Mouse (Mus musculus) hindbrain, embryonic 12.5 days (tissue): ENCODE measurements around the gene Gm5901. TPM values are rescaled to one million over a fixed set of nuclear protein-coding genes. Genes with fewer than 3 reads are reported as not detected.
A peak's percentile ranks its signal among the peaks of the same experiment; 100 is the strongest.
"Not testable (repeated sequence)": the region's sequence is repeated elsewhere in the genome, so short reads cannot be mapped to it uniquely, and the experiment has no call there.

Experiments used
- ATAC-seq: fragments of 200-750 bp; cut with Nextera tagmentation; 2 replicates; pipeline ENCODE4 v1.8.0; 2017; ENCODE audit warnings: moderate TSS enrichment; ENCODE audit not compliant: low FRiP score
- H3K27ac ChIP-seq: fragments of 300-500 bp; sonication (generic); 2 replicates; pipeline ENCODE4 v1.5.1; 2016; ENCODE audit warnings: mild to moderate bottlenecking
- H3K27me3 ChIP-seq: fragments of 300-500 bp; sonication (generic); 2 replicates; pipeline ENCODE4 v1.6.1; 2016; ENCODE audit warnings: mild to moderate bottlenecking
- H3K36me3 ChIP-seq: fragments of 300-500 bp; sonication (generic); 2 replicates; pipeline ENCODE4 v1.6.1; 2016; ENCODE audit warnings: mild to moderate bottlenecking
- H3K4me1 ChIP-seq: fragments of 300-500 bp; sonication (generic); 2 replicates; pipeline ENCODE4 v1.6.1; 2016
- H3K4me2 ChIP-seq: fragments of 300-500 bp; sonication (generic); replicated peaks from 2 replicates; pipeline ENCODE4 v1.6.1; 2016; ENCODE audit warnings: mild to moderate bottlenecking
- H3K4me3 ChIP-seq: fragments of 300-500 bp; sonication (generic); 2 replicates; pipeline ENCODE4 v1.5.1; 2016; ENCODE audit warnings: mild to moderate bottlenecking
- H3K9ac ChIP-seq: fragments of 300-500 bp; sonication (generic); 2 replicates; pipeline ENCODE4 v1.6.1; 2016; ENCODE audit warnings: mild to moderate bottlenecking, moderate library complexity
- H3K9me3 ChIP-seq: fragments of 300-500 bp; sonication (generic); replicated peaks from 2 replicates; pipeline ENCODE4 v1.6.1; 2016; ENCODE audit warnings: mild to moderate bottlenecking
- WGBS: fragments of 180-500 bp; shearing (Covaris S2); methylation state at CpG from one replicate; pipeline ENCODE4 v1.1.7; 2016; 5-methylcytosine and 5-hydroxymethylcytosine counted together
- polyA plus RNA-seq: library from polyadenylated mRNA; unstranded; fragments of >200 nt; fragmentation: Nextera tagmentation; extraction: Ambion mirVana; gene quantifications from 2 replicates; pipeline ENCODE4 v1.2.1, GENCODE M21; 2016

Gene Gm5901
- polyA plus RNA-seq, 1 experiment from 2014 or later, result not detected

- not testable (repeated sequence) for H3K4me1 ChIP-seq, H3K27ac ChIP-seq, H3K4me2 ChIP-seq, H3K9ac ChIP-seq, H3K36me3 ChIP-seq, H3K9me3 ChIP-seq, H3K27me3 ChIP-seq, H3K4me3 ChIP-seq
- ATAC-seq, result peak; percentile 42; the same call in 1 of the 2 replicates
- 57% methylated on average over 8 of the region's 8 CpGs for WGBS
These were observed 37.2 kb downstream of the Gm5901 start for GRCm38 (mm10) chr7:105411874-105412632.

- Histone ChIP-seq H3K4me1 (no peaks in the 10 kb centered on the region), H3K27ac (no peak overlapping the region), H3K9me3 (no peaks in the 10 kb centered on the region), H3K4me2 (no peak overlapping the region), H3K4me3 (no peak overlapping the region), H3K9ac (no peak overlapping the region), H3K27me3 (no peaks in the 10 kb centered on the region), H3K36me3 (no peaks in the 10 kb centered on the region)
- no peak for ATAC-seq
- WGBS, result 61% methylated on average over 6 of the region's 6 CpGs
These were observed 39.5 kb downstream of the Gm5901 start for GRCm38 (mm10) chr7:105414385-105414784.

DNA sequence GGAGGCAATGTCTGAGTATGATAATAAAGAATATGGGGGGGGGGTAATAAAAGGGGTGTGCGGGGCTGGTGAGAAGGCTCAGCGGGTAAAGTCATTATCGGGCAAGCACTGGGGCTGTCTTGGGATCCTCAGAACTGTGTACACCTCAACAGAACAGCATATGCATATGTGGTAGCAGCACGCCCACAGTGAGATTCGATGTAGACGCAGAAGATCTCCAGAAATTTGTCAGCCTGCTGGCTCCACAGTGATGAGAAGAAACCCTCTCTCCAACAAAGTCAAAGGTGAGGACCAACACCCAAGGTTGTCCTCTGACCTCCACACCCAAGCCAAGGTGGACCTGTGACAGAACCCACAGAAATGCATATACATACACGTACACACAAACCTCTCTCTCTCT is 41.7 kb downstream of the Gm5901 start:
- Histone ChIP-seq H3K4me1 (no peaks in the 10 kb centered on the region), H3K9me3 (no peaks in the 10 kb centered on the region), H3K4me2 (no peak overlapping the region), H3K27me3 (no peaks in the 10 kb centered on the region), H3K36me3 (no peaks in the 10 kb centered on the region), H3K4me3 (no peak overlapping the region), H3K27ac (no peak overlapping the region), H3K9ac (no peak overlapping the region)
- 88% methylated on average over 7 of the region's 7 CpGs for WGBS
- ATAC-seq, result no peak

GRCm38 (mm10) chr7:105418106-105418505 is 43.3 kb downstream of the Gm5901 start:
- WGBS, result 77% methylated on average over 5 of the region's 5 CpGs
- no peaks in the 10 kb centered on the region for H3K9me3 ChIP-seq
- H3K9ac ChIP-seq, result no peak overlapping the region

GRCm38 (mm10) chr7:105420903-105421302 is 46.1 kb downstream of the Gm5901 start:
- Histone ChIP-seq H3K27ac (no peak overlapping the region), H3K9me3 (no peaks in the 10 kb centered on the region), H3K27me3 (peaks cover 23% of the 10 kb centered on the region), H3K4me3 (no peak overlapping the region), H3K36me3 (no peaks in the 10 kb centered on the region), H3K4me2 (no peak overlapping the region), H3K9ac (no peak overlapping the region), H3K4me1 (peaks cover 8% of the 10 kb centered on the region; the same call in 1 of the 2 replicates)
- ATAC-seq, result no peak
- 66% methylated on average over 2 of the region's 2 CpGs for WGBS

More at GRCm38 (mm10) chr7:105418106-105418505, 43.3 kb downstream of the Gm5901 start:
- no peak for ATAC-seq
- H3K4me2 ChIP-seq, result no peak overlapping the region
- H3K27me3 ChIP-seq, result no peaks in the 10 kb centered on the region
- no peak overlapping the region for H3K27ac ChIP-seq
- no peaks in the 10 kb centered on the region for H3K36me3 ChIP-seq
- H3K4me1 ChIP-seq, result no peaks in the 10 kb centered on the region
- no peak overlapping the region for H3K4me3 ChIP-seq

GRCm38 (mm10) chr7:105424368-105424767 is 49.5 kb downstream of the Gm5901 start:
- peaks cover 37% of the 10 kb centered on the region for H3K27me3 ChIP-seq
- no peaks in the 10 kb centered on the region for H3K9me3 ChIP-seq
- peaks cover 8% of the 10 kb centered on the region; the same call in 1 of the 2 replicates for H3K4me1 ChIP-seq
- H3K4me3 ChIP-seq, result no peak overlapping the region
- 44% methylated on average over 5 of the region's 5 CpGs for WGBS
- H3K9ac ChIP-seq, result no peak overlapping the region
- peak; percentile 21; the same call in 1 of the 2 replicates for ATAC-seq
- no peak overlapping the region for H3K27ac ChIP-seq
- H3K36me3 ChIP-seq, result no peaks in the 10 kb centered on the region
- H3K4me2 ChIP-seq, result no peak overlapping the region

DNA sequence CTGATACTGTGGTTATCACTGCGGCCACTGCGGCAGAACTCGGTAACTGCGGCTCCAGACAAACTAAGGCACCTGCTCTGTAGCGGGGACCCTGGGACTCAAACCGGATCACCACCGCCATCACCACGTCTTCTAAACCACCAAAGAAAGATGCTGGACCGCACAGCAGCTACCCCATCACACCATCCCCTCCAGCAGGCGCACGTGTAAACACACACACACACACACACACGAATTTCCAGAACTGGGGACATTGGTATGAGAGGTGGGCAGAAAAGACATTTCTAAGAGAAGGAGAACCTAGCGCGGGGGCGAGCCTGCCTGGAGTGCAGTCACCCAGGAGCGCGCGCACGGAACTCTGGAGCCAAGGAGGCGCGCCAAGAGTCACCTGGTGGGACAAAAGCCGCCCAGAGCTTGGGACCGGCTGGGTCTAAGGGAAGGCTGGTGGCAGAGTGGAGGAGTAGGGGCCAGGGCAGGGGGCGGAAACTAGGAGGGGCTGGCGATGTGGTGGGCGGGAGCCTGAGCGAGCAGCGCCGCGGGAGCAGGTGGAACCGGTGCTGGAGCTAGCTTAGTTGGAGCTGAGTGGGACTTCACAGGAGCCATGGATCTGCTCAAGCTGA is 50.7 kb downstream of the Gm5901 start, which contains the start of gene Cckbr:
TSS of gene Cckbr (plus strand) at position 308 of the 620 bp plus-strand sequence.
- Histone ChIP-seq H3K27ac (no peak within 1 kb of the TSS), H3K9ac (peak within 1 kb of the TSS; percentile 39), H3K4me2 (peak within 1 kb of the TSS; percentile 91), H3K27me3 (peaks cover 37% of the 10 kb centered on the region), H3K9me3 (no peaks in the 10 kb centered on the region), H3K4me1 (peaks cover 8% of the 10 kb centered on the region; the same call in 1 of the 2 replicates), H3K36me3 (no peaks in the 10 kb centered on the region), H3K4me3 (peak within 1 kb of the TSS; percentile 48)
- WGBS, result 3% methylated on average over 31 of the region's 31 CpGs
- ATAC-seq, result peak; percentile 79

DNA sequence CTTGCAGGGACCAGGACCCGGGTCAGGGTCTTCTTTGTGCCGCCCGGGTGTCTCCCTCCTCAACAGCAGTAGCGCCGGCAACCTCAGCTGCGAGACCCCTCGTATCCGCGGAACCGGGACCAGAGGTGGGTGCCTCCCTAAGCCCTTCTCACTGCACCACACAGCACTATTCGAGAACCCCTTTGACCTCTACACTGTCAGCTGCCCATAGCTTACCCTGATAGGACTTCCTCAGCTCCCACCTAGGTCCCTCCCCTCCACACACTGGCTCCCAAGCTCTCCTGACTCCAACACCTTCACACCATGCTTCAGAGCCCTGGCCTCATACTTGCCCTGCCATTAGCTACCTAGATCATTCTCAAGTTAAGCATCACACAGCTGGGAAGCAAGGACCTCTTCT is 51.2 kb downstream of the Gm5901 start:
- Histone ChIP-seq H3K9ac (peak overlapping the region; percentile 39), H3K27me3 (peaks cover 37% of the 10 kb centered on the region), H3K9me3 (no peaks in the 10 kb centered on the region), H3K4me2 (peak overlapping the region; percentile 91), H3K27ac (no peak overlapping the region), H3K36me3 (no peaks in the 10 kb centered on the region), H3K4me3 (peak overlapping the region; percentile 48), H3K4me1 (peaks cover 8% of the 10 kb centered on the region; the same call in 1 of the 2 replicates)
- ATAC-seq, result no peak; the same call in none of the 2 replicates
- WGBS, result 5% methylated on average over 11 of the region's 11 CpGs

Other genes with a start within 250 kb of the Gm5901 start
- gene Olfr683, start 228.0 kb upstream of the Gm5901 start, polyA plus RNA-seq, result not detected in 2 replicates
- not detected in 2 replicates for gene Olfr684, start 211.4 kb upstream of the Gm5901 start, polyA plus RNA-seq
- not detected in 2 replicates for gene Olfr685, start 189.0 kb upstream of the Gm5901 start, polyA plus RNA-seq
- gene Olfr686, start 167.6 kb upstream of the Gm5901 start, polyA plus RNA-seq, result not detected in 2 replicates
- not detected in 2 replicates for gene Olfr688, start 86.9 kb upstream of the Gm5901 start, polyA plus RNA-seq
- not detected in 2 replicates for gene Olfr689, start 63.9 kb upstream of the Gm5901 start, polyA plus RNA-seq
- gene Olfr690, start 40.9 kb upstream of the Gm5901 start, polyA plus RNA-seq, result not detected in 2 replicates
- gene Olfr691, start 32.8 kb upstream of the Gm5901 start, polyA plus RNA-seq, result 0.13 and 0.22 TPM in 2 replicates
- gene Olfr692, start 6.8 kb upstream of the Gm5901 start, polyA plus RNA-seq, result not detected in 2 replicates
- 41.6 and 44.7 TPM in 2 replicates for gene Fam160a2, start 25.0 kb downstream of the Gm5901 start, polyA plus RNA-seq
- 0.19 TPM in 1 of 2 replicates, not detected in the other for gene Cnga4, start 29.5 kb downstream of the Gm5901 start, polyA plus RNA-seq
- 0.46 and 0.92 TPM in 2 replicates for gene Cckbr, start 50.7 kb downstream of the Gm5901 start, polyA plus RNA-seq
- gene Cavin3, start 107.3 kb downstream of the Gm5901 start, polyA plus RNA-seq, result 37.4 and 41.0 TPM in 2 replicates
- 56.2 and 57.7 TPM in 2 replicates for gene Smpd1, start 179.3 kb downstream of the Gm5901 start, polyA plus RNA-seq
- 165 and 170 TPM in 2 replicates for gene Apbb1, start 206.6 kb downstream of the Gm5901 start, polyA plus RNA-seq
- 0.21 and 0.27 TPM in 2 replicates for gene Hpx, start 225.1 kb downstream of the Gm5901 start, polyA plus RNA-seq